Mouse (Mus musculus): ENCODE data around the gene Fam129a.
A peak's percentile ranks its signal among the peaks of the same experiment; 100 is the strongest.

Gene Fam129a

GRCm38 (mm10) chr1:151570981-151571837 is at the start of gene Fam129a:
Gene Fam129a, plus strand, starts transcription at chr1:151571186.
- peak in 1 of 2 experiments; percentile 4 for DNase-seq

GRCm38 (mm10) chr1:151526701-151527100 is 44.3 kb upstream of the Fam129a start:
- no peak for DNase-seq

GRCm38 (mm10) chr1:151543796-151544477 is 27.0 kb upstream of the Fam129a start:
- no peak for DNase-seq

- DNase-seq = no peak
Observed at GRCm38 (mm10) chr1:151544581-151544980, 26.4 kb upstream of the Fam129a start.

GRCm38 (mm10) chr1:151545571-151545970 is 25.4 kb upstream of the Fam129a start:
- no peak for DNase-seq

GRCm38 (mm10) chr1:151548896-151549610 is 21.9 kb upstream of the Fam129a start:
- DNase-seq = no peak

GRCm38 (mm10) chr1:151549794-151550193 is 21.2 kb upstream of the Fam129a start:
- DNase-seq = no peak

GRCm38 (mm10) chr1:151550587-151551479 is 20.2 kb upstream of the Fam129a start:
- DNase-seq = no peak

- no peak for DNase-seq
Observed at GRCm38 (mm10) chr1:151560536-151560935, 10.4 kb upstream of the Fam129a start.

- no peak for DNase-seq
Observed at GRCm38 (mm10) chr1:151563401-151563800, 7.6 kb upstream of the Fam129a start.

GRCm38 (mm10) chr1:151563893-151564292 is 7.1 kb upstream of the Fam129a start:
- no peak for DNase-seq

- DNase-seq = peak; percentile 66 to 71
Observed at GRCm38 (mm10) chr1:151564377-151564776, 6.6 kb upstream of the Fam129a start.

- DNase-seq = no peak
Observed at GRCm38 (mm10) chr1:151568682-151569081, 2.3 kb upstream of the Fam129a start.

GRCm38 (mm10) chr1:151571838-151572578 is 1.0 kb downstream of the Fam129a start:
- no peak for DNase-seq

GRCm38 (mm10) chr1:151572601-151573320 is 1.8 kb downstream of the Fam129a start:
- DNase-seq = no peak

- DNase-seq = no peak
Observed at GRCm38 (mm10) chr1:151580200-151580982, 9.4 kb downstream of the Fam129a start.

- no peak for DNase-seq
Observed at GRCm38 (mm10) chr1:151581454-151581853, 10.5 kb downstream of the Fam129a start.

- DNase-seq = no peak
Observed at GRCm38 (mm10) chr1:151581977-151582376, 11.0 kb downstream of the Fam129a start.

GRCm38 (mm10) chr1:151583457-151584181 is 12.6 kb downstream of the Fam129a start:
- DNase-seq = no peak

- no peak for DNase-seq
Observed at GRCm38 (mm10) chr1:151584182-151584471, 13.1 kb downstream of the Fam129a start.

Data from cerebellum, adult 18-20 months (tissue).